Mouse (Mus musculus): ENCODE results near the gene Epsti1.

GRCm38 (mm10) chr14:77860841-77861560 lies 43.0 kb upstream of the Epsti1 start:
- TF ChIP-seq POLR2A (IDR thresholded peaks at IDR 0.05; ENCODE audit: extremely low read depth, insufficient read depth, low read length): no peak
- TF ChIP-seq CTCF (IDR thresholded peaks at IDR 0.05; ENCODE audit: extremely low read depth, insufficient read depth, low read length): no peak
